Mouse (Mus musculus): ENCODE measurements around the gene Atf6.

DNA sequence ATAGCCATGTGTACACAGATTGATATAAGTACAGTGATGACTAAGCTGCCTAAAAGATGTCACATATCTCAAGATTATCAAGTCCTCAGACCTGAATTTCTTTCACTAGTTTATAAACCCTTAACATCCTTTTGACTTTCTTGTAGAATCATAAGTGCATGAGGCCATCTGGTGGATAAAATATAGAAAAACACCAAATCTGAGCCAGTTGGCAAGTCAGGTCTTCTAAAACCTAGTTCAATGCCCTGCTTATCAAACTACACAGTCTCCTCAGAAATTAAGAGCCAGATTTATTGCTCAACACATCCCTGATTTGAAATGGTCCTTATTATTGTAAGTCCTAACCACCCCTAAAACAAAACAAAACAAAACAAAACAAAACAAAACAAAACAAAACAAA, 27.9 kb downstream of the Atf6 start:
- TF ChIP-seq CTCF (IDR thresholded peaks at IDR 0.05; ENCODE audit: low read depth): peak; percentile 58
- TF ChIP-seq EP300 (IDR thresholded peaks at IDR 0.05; ENCODE audit: low read depth): no peak

All from liver, postnatal 0 days (tissue).